Mouse (Mus musculus) testis, adult 2 months (tissue): ENCODE results near the gene Esrrg. TPM values are rescaled to one million over a fixed set of nuclear protein-coding genes. Genes with fewer than 3 reads are reported as not detected.

Experiments used
- H3K27ac ChIP-seq: fragments of 200-500 bp; 2 replicates; pipeline ENCODE4 v1.5.1; 2012; ENCODE audit warnings: low read depth, low read length; ENCODE audit not compliant: control insufficient read depth, insufficient read depth
- H3K27me3 ChIP-seq: fragments of 200-500 bp; 2 replicates; pipeline ENCODE4 v1.6.1; 2012; ENCODE audit warnings: mild to moderate bottlenecking, low read length, moderate library complexity; ENCODE audit not compliant: control insufficient read depth, insufficient read depth
- H3K36me3 ChIP-seq: fragments of 200-500 bp; 2 replicates; pipeline ENCODE4 v1.6.1; 2012; ENCODE audit warnings: mild to moderate bottlenecking, low read length; ENCODE audit not compliant: control insufficient read depth, insufficient read depth
- H3K4me1 ChIP-seq: fragments of 200-500 bp; 2 replicates; pipeline ENCODE4 v1.6.1; 2012; ENCODE audit warnings: low read length; ENCODE audit not compliant: control insufficient read depth, insufficient read depth
- H3K4me3 ChIP-seq: fragments of 200-500 bp; 2 replicates; pipeline ENCODE4 v1.5.1; 2012; ENCODE audit warnings: low read depth, mild to moderate bottlenecking, low read length, moderate library complexity, mixed read lengths; ENCODE audit not compliant: control insufficient read depth
- CTCF ChIP-seq: fragments of 200-500 bp; IDR thresholded peaks from 2 replicates; pipeline ENCODE4 v1.5.1; 2012; ENCODE audit warnings: low read depth, mild to moderate bottlenecking, inconsistent platforms, low read length, moderate library complexity; ENCODE audit not compliant: control insufficient read depth, insufficient read depth, insufficient replicate concordance
- POLR2A ChIP-seq: fragments of 200-500 bp; IDR thresholded peaks from 2 replicates; pipeline ENCODE4 v1.6.1; 2012; ENCODE audit warnings: low read depth, mild to moderate bottlenecking, inconsistent platforms, low read length, moderate library complexity; ENCODE audit not compliant: control insufficient read depth
- polyA plus RNA-seq: library from polyadenylated mRNA; depleted of rRNA; stranded (reverse); fragments of >200 nt; gene quantifications from 2 replicates; pipeline ENCODE4 v1.2.3, GENCODE M21; 2012

Gene Esrrg
- polyA plus RNA-seq, 1 experiment: 0.28 TPM

GRCm38 (mm10) chr1:188238636-188239035 lies 630.0 kb downstream of the Esrrg start:
- no peak overlapping the region for H3K4me3 ChIP-seq
- H3K27me3 ChIP-seq: no peaks in the 10 kb centered on the region
- TF ChIP-seq CTCF (no peak), POLR2A (no peak)
- no peaks in the 10 kb centered on the region for H3K4me1 ChIP-seq
- no peaks in the 10 kb centered on the region for H3K36me3 ChIP-seq
- no peak overlapping the region for H3K27ac ChIP-seq

- no peak for TF ChIP-seq POLR2A
- no peak for TF ChIP-seq CTCF
- H3K36me3 ChIP-seq: no peaks in the 10 kb centered on the region
These were observed 633.2 kb downstream of the Esrrg start for GRCm38 (mm10) chr1:188241766-188242165.

GRCm38 (mm10) chr1:188257500-188257899 lies 648.9 kb downstream of the Esrrg start:
- TF ChIP-seq POLR2A (no peak), CTCF (no peak)
- Histone ChIP-seq H3K27ac (no peak overlapping the region), H3K4me3 (no peak overlapping the region), H3K27me3 (no peaks in the 10 kb centered on the region), H3K4me1 (no peaks in the 10 kb centered on the region), H3K36me3 (no peaks in the 10 kb centered on the region)

More at GRCm38 (mm10) chr1:188241766-188242165, 633.2 kb downstream of the Esrrg start:
- Histone ChIP-seq H3K4me3 (no peak overlapping the region), H3K27ac (no peak overlapping the region), H3K27me3 (no peaks in the 10 kb centered on the region), H3K4me1 (no peaks in the 10 kb centered on the region)

GRCm38 (mm10) chr1:188260259-188261107 lies 651.9 kb downstream of the Esrrg start:
- no peaks in the 10 kb centered on the region for H3K27me3 ChIP-seq
- H3K27ac ChIP-seq: no peak overlapping the region
- no peak overlapping the region for H3K4me3 ChIP-seq
- H3K4me1 ChIP-seq: no peaks in the 10 kb centered on the region
- TF ChIP-seq POLR2A (no peak), CTCF (no peak)
- no peaks in the 10 kb centered on the region for H3K36me3 ChIP-seq

GRCm38 (mm10) chr1:188261903-188262682 lies 653.5 kb downstream of the Esrrg start, which contains the start of gene Ush2a:
TSS of gene Ush2a (plus strand) at chr1:188262023.
- Histone ChIP-seq H3K4me3 (no peak within 1 kb of the TSS), H3K27ac (no peak within 1 kb of the TSS), H3K4me1 (no peaks in the 10 kb centered on the region), H3K27me3 (no peaks in the 10 kb centered on the region), H3K36me3 (no peaks in the 10 kb centered on the region)
- TF ChIP-seq POLR2A (no peak), CTCF (no peak)
